Mouse (Mus musculus): ENCODE measurements around the gene Plac9a. TPM values are rescaled to one million over a fixed set of nuclear protein-coding genes. Genes with fewer than 3 reads are reported as not detected.
"Not testable (repeated sequence)": the region's sequence is repeated elsewhere in the genome, so short reads cannot be mapped to it uniquely, and the experiment has no call there.

The Plac9a gene
- polyA plus RNA-seq (2012; rRNA removed): 1.3 TPM in 1 of 2 replicates, not detected in the other

GRCm38 (mm10) chr14:25903000-25903399 lies at the start of gene Plac9a:
Gene Plac9a, minus strand, starts transcription at chr14:25903100.
- no CpG with 5 or more reads among the region's 10 CpGs for WGBS
- not testable (repeated sequence) for H3K27me3 ChIP-seq (ENCODE audit: control insufficient read depth, insufficient read depth, low read length); H3K27ac ChIP-seq (ENCODE audit: control insufficient read depth, insufficient read depth, low read length); DNase-seq; H3K4me1 ChIP-seq (replicated peaks; ENCODE audit: control insufficient read depth, insufficient read depth, low read length); H3K36me3 ChIP-seq (ENCODE audit: control insufficient read depth, insufficient read depth, low read length); H3K4me3 ChIP-seq (ENCODE audit: control insufficient read depth, insufficient read depth, low read length)

GRCm38 (mm10) chr14:25938004-25938403 lies 35.1 kb upstream of the Plac9a start, which contains the start of gene Cphx1:
Gene Cphx1, plus strand, starts transcription at chr14:25938304.
- not testable (repeated sequence) for H3K36me3 ChIP-seq (ENCODE audit: control insufficient read depth, insufficient read depth, low read length); H3K27ac ChIP-seq (ENCODE audit: control insufficient read depth, insufficient read depth, low read length); H3K4me1 ChIP-seq (replicated peaks; ENCODE audit: control insufficient read depth, insufficient read depth, low read length); DNase-seq; H3K4me3 ChIP-seq (ENCODE audit: control insufficient read depth, insufficient read depth, low read length); H3K27me3 ChIP-seq (ENCODE audit: control insufficient read depth, insufficient read depth, low read length)
- no CpG with 5 or more reads among the region's 8 CpGs for WGBS

DNA sequence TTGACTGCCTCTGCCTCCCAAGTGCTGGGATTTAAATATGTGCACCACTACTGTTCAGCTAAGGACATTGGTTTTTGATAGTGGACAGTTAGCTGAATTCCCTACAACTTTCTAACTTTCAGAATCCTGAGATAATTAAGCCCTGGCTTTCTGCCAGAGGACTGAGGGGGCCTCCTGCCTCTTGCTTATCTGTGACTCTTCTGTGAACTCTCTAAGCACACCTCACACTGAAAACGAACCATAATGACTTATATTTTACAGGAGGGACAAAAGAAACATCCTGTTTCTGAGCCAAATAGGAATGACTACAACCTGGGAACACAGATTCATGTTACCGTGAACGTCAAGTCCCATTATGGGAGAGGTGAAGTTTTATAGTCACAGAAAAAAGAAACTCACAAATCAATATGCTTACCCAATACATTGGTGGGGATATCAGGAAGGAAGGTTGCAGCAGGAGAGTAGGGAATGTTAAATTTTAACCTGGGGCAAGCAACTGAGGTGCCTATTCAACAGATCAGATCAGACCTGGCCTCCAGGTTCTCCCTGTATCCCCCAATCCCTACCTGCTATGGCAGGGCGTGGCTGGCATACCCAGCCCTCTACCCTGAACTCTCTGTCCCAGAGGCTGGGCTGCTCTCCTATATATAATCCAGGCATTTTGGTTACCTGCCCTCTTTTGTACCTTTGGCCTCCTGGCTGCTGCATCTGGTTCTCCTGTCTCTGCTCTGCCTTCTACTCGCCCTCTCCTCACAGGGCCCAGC lies 34.1 kb upstream of the Plac9a start:
- DNase-seq; H3K27ac ChIP-seq (ENCODE audit: control insufficient read depth, insufficient read depth, low read length); H3K36me3 ChIP-seq (ENCODE audit: control insufficient read depth, insufficient read depth, low read length); H3K4me3 ChIP-seq (ENCODE audit: control insufficient read depth, insufficient read depth, low read length); H3K4me1 ChIP-seq (replicated peaks; ENCODE audit: control insufficient read depth, insufficient read depth, low read length); H3K27me3 ChIP-seq (ENCODE audit: control insufficient read depth, insufficient read depth, low read length): not testable (repeated sequence)
- WGBS: no CpG with 5 or more reads among the region's 5 CpGs

DNA sequence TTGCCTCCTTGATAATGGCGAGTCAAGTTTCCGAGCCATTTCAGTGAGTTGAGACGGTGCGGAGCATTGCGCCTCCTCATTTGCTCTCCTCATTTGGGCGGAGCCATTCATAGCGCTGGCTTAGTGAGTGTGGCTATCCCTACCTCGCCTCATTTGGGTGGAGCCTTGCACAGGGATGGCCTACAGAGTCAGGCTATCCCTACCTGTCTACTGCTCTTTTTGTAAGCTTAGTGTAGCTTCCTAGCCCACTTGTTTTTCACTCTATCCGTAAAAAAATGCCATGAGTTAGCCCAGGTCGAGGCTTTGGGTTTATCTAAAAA lies 24.6 kb upstream of the Plac9a start, which contains the start of gene Tmem254a:
Gene Tmem254a (minus strand): TSS at position 111 of the 320 bp plus-strand sequence.
- H3K36me3 ChIP-seq (ENCODE audit: control insufficient read depth, insufficient read depth, low read length); H3K4me1 ChIP-seq (replicated peaks; ENCODE audit: control insufficient read depth, insufficient read depth, low read length); DNase-seq; H3K27ac ChIP-seq (ENCODE audit: control insufficient read depth, insufficient read depth, low read length); H3K27me3 ChIP-seq (ENCODE audit: control insufficient read depth, insufficient read depth, low read length); H3K4me3 ChIP-seq (ENCODE audit: control insufficient read depth, insufficient read depth, low read length): not testable (repeated sequence)
- WGBS: no CpG with 5 or more reads among the region's 10 CpGs

DNA sequence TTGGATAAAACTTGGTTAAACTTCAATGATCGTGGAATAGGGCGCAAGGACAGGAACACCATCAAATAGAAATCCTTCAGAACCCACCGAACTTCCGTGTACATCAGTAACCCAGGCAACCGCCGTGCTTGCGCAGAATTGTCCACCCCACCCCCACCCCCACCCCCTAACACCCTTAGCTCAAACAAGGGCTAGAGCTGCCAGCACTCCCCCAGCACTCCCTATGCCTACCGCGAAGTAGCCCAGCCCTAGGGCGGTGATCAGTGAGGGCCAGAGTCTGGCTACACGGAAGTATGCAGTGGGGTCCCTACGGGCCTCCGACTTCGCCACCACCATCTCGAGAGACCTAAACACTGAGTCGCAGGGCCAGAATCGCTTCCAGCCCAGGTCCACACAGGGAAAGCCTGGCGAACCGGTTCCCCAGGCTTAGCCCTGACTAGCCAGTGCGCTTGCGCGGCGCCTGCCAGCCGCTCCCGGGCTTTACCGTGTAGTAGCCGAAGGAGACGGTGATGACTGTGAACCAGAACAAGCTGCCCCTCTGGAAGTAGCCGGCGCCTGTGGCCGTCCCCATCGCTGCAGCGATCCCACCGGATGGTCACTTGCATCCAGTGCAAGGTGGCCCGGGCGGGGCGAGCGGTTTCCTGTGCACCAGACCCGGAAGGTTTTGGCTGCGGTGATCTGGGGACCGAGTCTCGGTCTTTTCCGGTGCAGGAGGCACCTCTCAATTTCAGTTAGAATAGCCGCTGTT lies 24.1 kb upstream of the Plac9a start:
- H3K4me1 ChIP-seq (replicated peaks; ENCODE audit: control insufficient read depth, insufficient read depth, low read length); H3K27me3 ChIP-seq (ENCODE audit: control insufficient read depth, insufficient read depth, low read length); DNase-seq; H3K36me3 ChIP-seq (ENCODE audit: control insufficient read depth, insufficient read depth, low read length); H3K4me3 ChIP-seq (ENCODE audit: control insufficient read depth, insufficient read depth, low read length); H3K27ac ChIP-seq (ENCODE audit: control insufficient read depth, insufficient read depth, low read length): not testable (repeated sequence)
- no CpG with 5 or more reads among the region's 44 CpGs for WGBS

GRCm38 (mm10) chr14:25918427-25919170 lies 15.7 kb upstream of the Plac9a start:
- not testable (repeated sequence) for H3K4me1 ChIP-seq (replicated peaks; ENCODE audit: control insufficient read depth, insufficient read depth, low read length); H3K27ac ChIP-seq (ENCODE audit: control insufficient read depth, insufficient read depth, low read length); H3K27me3 ChIP-seq (ENCODE audit: control insufficient read depth, insufficient read depth, low read length); H3K36me3 ChIP-seq (ENCODE audit: control insufficient read depth, insufficient read depth, low read length); DNase-seq; H3K4me3 ChIP-seq (ENCODE audit: control insufficient read depth, insufficient read depth, low read length)
- WGBS: no CpG with 5 or more reads among the region's 5 CpGs

DNA sequence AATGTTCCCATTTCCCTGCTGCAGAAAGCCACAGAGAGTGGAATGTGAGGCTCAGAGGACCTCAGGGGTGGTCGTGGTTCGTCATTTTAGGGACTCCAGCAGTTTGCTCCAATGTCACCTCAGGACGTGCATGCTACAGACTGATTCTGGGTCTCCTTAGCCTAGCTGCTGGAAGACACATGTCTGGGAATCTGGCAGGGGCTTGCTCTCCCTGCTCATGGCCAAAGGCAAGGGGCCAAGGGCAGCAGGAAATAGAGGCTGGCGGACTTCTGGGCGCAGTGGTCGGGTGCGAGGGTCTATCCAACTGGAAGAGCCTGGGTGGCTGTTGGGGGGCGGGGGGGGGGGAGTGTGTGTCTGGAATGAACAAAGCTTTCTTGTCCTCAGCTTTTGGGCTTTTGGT lies 6.1 kb upstream of the Plac9a start:
- H3K36me3 ChIP-seq (ENCODE audit: control insufficient read depth, insufficient read depth, low read length); DNase-seq; H3K27ac ChIP-seq (ENCODE audit: control insufficient read depth, insufficient read depth, low read length); H3K27me3 ChIP-seq (ENCODE audit: control insufficient read depth, insufficient read depth, low read length); H3K4me1 ChIP-seq (replicated peaks; ENCODE audit: control insufficient read depth, insufficient read depth, low read length); H3K4me3 ChIP-seq (ENCODE audit: control insufficient read depth, insufficient read depth, low read length): not testable (repeated sequence)
- no CpG with 5 or more reads among the region's 8 CpGs for WGBS

- no CpG with 5 or more reads among the region's 9 CpGs for WGBS
- H3K36me3 ChIP-seq (ENCODE audit: control insufficient read depth, insufficient read depth, low read length); H3K27ac ChIP-seq (ENCODE audit: control insufficient read depth, insufficient read depth, low read length): not testable (repeated sequence)
Observed at GRCm38 (mm10) chr14:25907272-25907671, 4.4 kb upstream of the Plac9a start.

DNA sequence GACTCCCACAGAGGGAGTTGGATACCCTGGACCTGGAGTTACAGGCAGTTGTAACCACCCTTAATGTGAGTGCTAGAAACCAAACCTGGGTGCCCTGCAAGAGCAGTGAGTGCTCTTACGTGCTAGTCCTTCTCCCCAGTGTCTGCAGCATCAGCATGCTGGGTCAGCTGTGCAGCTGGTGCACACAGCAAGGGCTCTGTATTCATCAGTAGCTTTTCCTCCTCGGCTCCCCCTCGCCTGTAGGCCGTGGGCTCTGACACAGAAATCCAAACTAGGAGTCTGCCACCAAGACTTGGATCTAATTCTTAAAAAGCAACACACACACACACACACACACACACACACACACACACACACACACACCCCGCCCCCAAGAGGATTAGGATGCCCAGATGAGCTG lies 2.3 kb upstream of the Plac9a start:
- H3K36me3 ChIP-seq (ENCODE audit: control insufficient read depth, insufficient read depth, low read length); H3K27me3 ChIP-seq (ENCODE audit: control insufficient read depth, insufficient read depth, low read length); DNase-seq; H3K4me1 ChIP-seq (replicated peaks; ENCODE audit: control insufficient read depth, insufficient read depth, low read length); H3K27ac ChIP-seq (ENCODE audit: control insufficient read depth, insufficient read depth, low read length); H3K4me3 ChIP-seq (ENCODE audit: control insufficient read depth, insufficient read depth, low read length): not testable (repeated sequence)
- 90% methylated on average over 1 of the region's 5 CpGs for WGBS

More at GRCm38 (mm10) chr14:25907272-25907671, 4.4 kb upstream of the Plac9a start:
- DNase-seq; H3K4me3 ChIP-seq (ENCODE audit: control insufficient read depth, insufficient read depth, low read length); H3K27me3 ChIP-seq (ENCODE audit: control insufficient read depth, insufficient read depth, low read length); H3K4me1 ChIP-seq (replicated peaks; ENCODE audit: control insufficient read depth, insufficient read depth, low read length): not testable (repeated sequence)

- not testable (repeated sequence) for DNase-seq; H3K27me3 ChIP-seq (ENCODE audit: control insufficient read depth, insufficient read depth, low read length); H3K4me1 ChIP-seq (replicated peaks; ENCODE audit: control insufficient read depth, insufficient read depth, low read length); H3K4me3 ChIP-seq (ENCODE audit: control insufficient read depth, insufficient read depth, low read length); H3K36me3 ChIP-seq (ENCODE audit: control insufficient read depth, insufficient read depth, low read length); H3K27ac ChIP-seq (ENCODE audit: control insufficient read depth, insufficient read depth, low read length)
- no CpG with 5 or more reads among the region's 7 CpGs for WGBS
Observed at GRCm38 (mm10) chr14:25895686-25896085, 7.2 kb downstream of the Plac9a start.

Data from thymus, adult 2 months (tissue).